Mouse (Mus musculus): ENCODE data around the gene Ears2. TPM values are rescaled to one million over a fixed set of nuclear protein-coding genes. Genes with fewer than 3 reads are reported as not detected.
"Not testable (repeated sequence)": the region's sequence is repeated elsewhere in the genome, so short reads cannot be mapped to it uniquely, and the experiment has no call there.

Ears2 gene
- polyA plus RNA-seq (2015; fragmentation: Nextera tagmentation; extraction: Ambion mirVana): 9.2 and 10.7 TPM in 2 replicates

- peaks cover 42% of the 10 kb centered on the region for H3K4me1 ChIP-seq
- no peaks in the 10 kb centered on the region for H3K9me3 ChIP-seq
- peak within 1 kb of the TSS; percentile 82 for H3K4me2 ChIP-seq
- peak within 1 kb of the TSS; percentile 97 for H3K4me3 ChIP-seq
- H3K27ac ChIP-seq: peak within 1 kb of the TSS; percentile 98
- peak; percentile 99 for ATAC-seq (replicated peaks)
- H3K27me3 ChIP-seq (replicated peaks): no peaks in the 10 kb centered on the region
- peak within 1 kb of the TSS; percentile 95 for H3K9ac ChIP-seq
- peaks cover 16% of the 10 kb centered on the region for H3K36me3 ChIP-seq (replicated peaks)
- WGBS: under 1% methylated on average over 60 of the region's 60 CpGs
Measured at GRCm38 (mm10) chr7:122066945-122067516, at the start of gene Ears2, which contains the start of gene Ubfd1. TSS of gene Ears2 (minus strand) at chr7:122067263. TSS of gene Ubfd1 (plus strand) at chr7:122067175.

- no peaks in the 10 kb centered on the region for H3K4me1 ChIP-seq
- H3K9ac ChIP-seq: no peak overlapping the region
- no peak overlapping the region for H3K4me2 ChIP-seq
- 0 out of 2 replicates have a peak, but pooled peaks cover 4% of the 10 kb centered on the region for H3K36me3 ChIP-seq (replicated peaks)
- H3K27me3 ChIP-seq (replicated peaks): no peaks in the 10 kb centered on the region
- 97% methylated on average over 6 of the region's 6 CpGs for WGBS
- no peak for ATAC-seq (replicated peaks)
- H3K9me3 ChIP-seq: no peaks in the 10 kb centered on the region
- H3K27ac ChIP-seq: no peak overlapping the region
- no peak overlapping the region for H3K4me3 ChIP-seq
Measured at GRCm38 (mm10) chr7:122108206-122108605, 41.1 kb upstream of the Ears2 start.

- Histone ChIP-seq H3K9me3 (no peaks in the 10 kb centered on the region), H3K27ac (peak within 1 kb of the TSS; percentile 81), H3K36me3 (replicated peaks) (peaks cover 5% of the 10 kb centered on the region; the same call in 1 of the 2 replicates), H3K27me3 (replicated peaks) (no peaks in the 10 kb centered on the region), H3K4me2 (peak within 1 kb of the TSS; percentile 79), H3K4me3 (peak within 1 kb of the TSS; percentile 71), H3K9ac (peak within 1 kb of the TSS; percentile 81), H3K4me1 (peaks cover 19% of the 10 kb centered on the region)
- 3% methylated on average over 43 of the region's 43 CpGs for WGBS
- ATAC-seq (replicated peaks): peak; percentile 99
Measured at GRCm38 (mm10) chr7:122101747-122102244, 34.7 kb upstream of the Ears2 start, which contains the start of gene Ndufab1. TSS of gene Ndufab1 (minus strand) at chr7:122101886.

DNA sequence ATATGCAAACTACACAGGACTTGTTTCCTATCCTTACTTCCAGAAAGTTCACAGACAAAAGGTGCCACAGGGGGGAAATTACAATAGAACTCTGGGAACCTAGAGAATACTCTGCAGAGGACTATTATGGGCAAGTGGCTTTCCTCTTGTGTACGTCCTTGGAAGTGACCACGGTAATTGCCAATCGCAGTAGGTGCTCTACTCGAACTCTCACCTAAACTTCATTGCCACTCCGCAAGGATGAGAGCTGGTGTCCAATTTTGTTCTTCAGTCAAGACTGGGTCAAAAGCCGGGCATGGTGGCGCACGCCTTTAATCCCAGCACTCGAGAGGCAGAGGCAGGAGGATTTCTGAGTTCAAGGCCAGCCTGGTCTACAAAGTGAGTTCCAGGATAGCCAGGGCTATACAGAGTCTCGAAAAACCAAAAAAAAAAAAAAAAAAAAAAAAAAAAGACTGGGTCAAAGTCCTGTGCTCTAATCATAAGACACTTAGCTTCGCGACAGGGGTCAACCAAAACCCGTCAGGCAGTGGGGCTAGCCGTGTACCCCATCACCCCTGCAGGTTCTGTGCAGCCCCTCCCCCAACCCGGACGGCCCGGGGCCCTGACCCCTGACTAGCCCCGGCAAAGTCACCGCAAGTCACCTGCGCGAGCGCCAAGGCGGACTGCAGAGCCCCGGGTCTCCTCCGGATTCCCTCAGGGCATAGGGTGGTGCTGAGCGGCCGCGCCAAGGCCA lies 34.1 kb upstream of the Ears2 start:
- peak overlapping the region; percentile 71 for H3K4me3 ChIP-seq
- peak overlapping the region; percentile 81 for H3K9ac ChIP-seq
- peak overlapping the region; percentile 81 for H3K27ac ChIP-seq
- not testable (repeated sequence) for H3K27me3 ChIP-seq (replicated peaks); H3K9me3 ChIP-seq; H3K36me3 ChIP-seq (replicated peaks)
- H3K4me1 ChIP-seq: peaks cover 19% of the 10 kb centered on the region
- peak overlapping the region; percentile 79 for H3K4me2 ChIP-seq
- peak; percentile 83 for ATAC-seq (replicated peaks)
- 7% methylated on average over 28 of the region's 28 CpGs for WGBS

DNA sequence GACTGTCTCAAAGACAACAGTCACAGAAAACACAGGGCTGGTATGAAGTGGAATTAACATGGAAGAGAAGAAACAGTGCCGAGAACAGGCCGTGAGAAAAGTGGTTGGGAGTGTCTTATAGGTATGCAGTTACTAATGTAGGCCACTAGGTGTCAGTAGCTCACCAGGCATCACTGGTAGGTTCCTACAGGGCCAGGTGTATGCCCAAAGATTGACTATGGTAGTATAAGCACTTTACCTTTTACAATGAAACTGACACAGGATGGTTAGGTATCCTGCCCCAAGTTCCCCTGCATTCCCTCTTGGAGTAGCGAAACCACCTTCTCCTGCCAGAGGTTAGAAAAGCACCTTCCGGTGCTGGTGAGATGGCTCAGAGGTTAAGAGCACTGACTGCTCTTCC lies 32.2 kb upstream of the Ears2 start:
- Histone ChIP-seq H3K9me3 (no peaks in the 10 kb centered on the region), H3K4me2 (no peak overlapping the region), H3K4me3 (no peak overlapping the region), H3K4me1 (peaks cover 19% of the 10 kb centered on the region), H3K27ac (no peak overlapping the region), H3K27me3 (replicated peaks) (no peaks in the 10 kb centered on the region), H3K36me3 (replicated peaks) (peaks cover 27% of the 10 kb centered on the region), H3K9ac (no peak overlapping the region)
- ATAC-seq (replicated peaks): no peak
- 60% methylated on average over 4 of the region's 4 CpGs for WGBS

DNA sequence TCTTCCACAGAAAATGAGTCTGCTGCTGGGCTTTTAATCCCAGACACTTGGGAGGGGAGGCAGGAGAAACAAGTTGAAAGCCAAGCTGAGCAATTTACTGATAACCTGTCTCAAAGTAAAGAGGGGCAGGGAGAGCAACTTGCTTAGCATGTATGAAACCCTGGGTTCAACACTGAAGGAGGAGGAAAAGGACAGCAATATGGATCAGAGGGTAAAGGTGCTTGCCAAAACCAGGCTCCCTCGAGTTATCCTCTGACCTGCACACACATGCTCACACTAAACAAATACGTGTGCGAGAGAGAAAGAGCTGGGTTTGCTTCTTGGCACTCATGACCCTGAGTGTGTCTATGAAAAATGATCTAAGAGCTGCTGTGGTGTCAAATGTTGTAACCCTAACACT lies 30.9 kb upstream of the Ears2 start:
- H3K9me3 ChIP-seq: no peaks in the 10 kb centered on the region
- no peak overlapping the region for H3K27ac ChIP-seq
- no peak overlapping the region for H3K9ac ChIP-seq
- H3K36me3 ChIP-seq (replicated peaks): peaks cover 31% of the 10 kb centered on the region
- no peaks in the 10 kb centered on the region for H3K27me3 ChIP-seq (replicated peaks)
- no peak overlapping the region for H3K4me3 ChIP-seq
- no peak overlapping the region for H3K4me2 ChIP-seq
- no peak for ATAC-seq (replicated peaks)
- H3K4me1 ChIP-seq: peaks cover 19% of the 10 kb centered on the region
- WGBS: 89% methylated on average over 3 of the region's 3 CpGs

DNA sequence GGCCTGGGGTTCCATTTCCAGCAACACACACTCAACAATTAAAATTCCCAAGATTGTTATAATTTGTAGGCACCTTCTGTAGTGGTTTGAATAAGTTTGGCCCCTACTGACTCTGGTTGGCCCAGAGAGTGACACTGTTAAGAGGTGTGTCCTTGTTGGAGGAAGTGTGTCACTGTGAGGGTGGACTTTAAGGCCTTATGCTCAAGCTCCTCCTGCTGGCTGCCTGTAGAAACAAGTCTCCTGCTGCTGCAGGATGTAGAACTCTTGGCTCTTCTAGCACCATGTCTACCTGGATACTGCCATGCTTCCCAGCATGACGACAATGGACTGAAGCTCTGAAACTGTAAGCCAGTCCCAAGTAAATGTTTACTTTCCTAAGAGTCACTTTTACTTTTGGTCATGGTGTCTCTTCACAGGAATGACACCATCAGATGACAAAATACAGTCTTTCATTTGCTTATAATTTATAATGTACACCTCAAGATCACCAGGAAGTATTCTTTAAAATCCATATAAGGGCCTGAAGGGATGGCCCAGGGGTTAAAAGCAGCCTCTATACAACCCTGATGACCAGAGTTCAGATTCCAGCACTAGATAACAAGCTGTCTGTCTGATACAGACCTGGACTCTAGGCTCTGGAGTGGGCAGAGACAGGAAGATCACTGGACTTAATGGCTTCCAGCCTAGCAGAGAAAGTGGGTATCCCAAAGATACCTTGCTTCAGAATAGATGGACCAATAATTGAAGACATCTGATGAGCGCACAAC lies 27.7 kb upstream of the Ears2 start:
- Histone ChIP-seq H3K36me3 (replicated peaks) (peaks cover 57% of the 10 kb centered on the region), H3K4me3 (no peak overlapping the region), H3K4me2 (no peak overlapping the region), H3K4me1 (peaks cover 1% of the 10 kb centered on the region), H3K27me3 (replicated peaks) (no peaks in the 10 kb centered on the region), H3K27ac (no peak overlapping the region), H3K9me3 (no peaks in the 10 kb centered on the region), H3K9ac (no peak overlapping the region)
- ATAC-seq (replicated peaks): no peak
- 91% methylated on average over 2 of the region's 2 CpGs for WGBS

- H3K9me3 ChIP-seq: no peaks in the 10 kb centered on the region
- H3K4me3 ChIP-seq: no peak overlapping the region
- H3K4me1 ChIP-seq: no peaks in the 10 kb centered on the region
- H3K4me2 ChIP-seq: no peak overlapping the region
- H3K36me3 ChIP-seq (replicated peaks): peaks cover 53% of the 10 kb centered on the region
- H3K9ac ChIP-seq: no peak overlapping the region
- no peaks in the 10 kb centered on the region for H3K27me3 ChIP-seq (replicated peaks)
- H3K27ac ChIP-seq: no peak overlapping the region
- WGBS: 94% methylated on average over 11 of the region's 11 CpGs
- ATAC-seq (replicated peaks): no peak
Measured at GRCm38 (mm10) chr7:122087195-122087982, 20.3 kb upstream of the Ears2 start.

DNA sequence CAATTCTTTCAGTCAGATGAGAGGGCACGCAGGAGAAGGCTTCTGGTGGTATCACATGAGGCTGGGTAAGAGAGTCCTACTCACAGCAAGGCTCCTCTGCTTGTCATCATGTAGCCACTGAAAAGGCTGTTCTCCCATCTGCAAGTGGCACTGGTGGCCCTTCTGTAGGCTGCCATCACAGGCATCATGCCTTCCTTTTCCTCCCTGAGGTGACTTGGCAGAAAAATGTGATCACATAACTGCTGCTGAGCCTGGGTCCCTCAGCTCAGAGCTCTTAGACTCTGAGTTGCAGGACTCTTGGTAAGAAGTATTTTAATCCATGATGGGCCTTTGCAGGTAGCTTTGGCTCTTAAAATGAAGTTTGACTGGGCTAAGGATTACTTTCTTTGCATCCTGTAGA lies 14.0 kb upstream of the Ears2 start:
- no peaks in the 10 kb centered on the region for H3K4me1 ChIP-seq
- H3K9ac ChIP-seq: no peak overlapping the region
- no peaks in the 10 kb centered on the region for H3K9me3 ChIP-seq
- no peak overlapping the region for H3K4me2 ChIP-seq
- ATAC-seq (replicated peaks): no peak
- H3K27ac ChIP-seq: no peak overlapping the region
- WGBS: 95% methylated on average over 1 of the region's 1 CpGs
- no peaks in the 10 kb centered on the region for H3K27me3 ChIP-seq (replicated peaks)
- no peak overlapping the region for H3K4me3 ChIP-seq
- H3K36me3 ChIP-seq (replicated peaks): peaks cover 49% of the 10 kb centered on the region

GRCm38 (mm10) chr7:122079798-122080554 lies 12.9 kb upstream of the Ears2 start:
- WGBS: 96% methylated on average over 8 of the region's 8 CpGs
- Histone ChIP-seq H3K36me3 (replicated peaks) (peaks cover 60% of the 10 kb centered on the region), H3K4me1 (no peaks in the 10 kb centered on the region), H3K4me3 (no peak overlapping the region), H3K9me3 (no peaks in the 10 kb centered on the region), H3K27me3 (replicated peaks) (no peaks in the 10 kb centered on the region), H3K4me2 (no peak overlapping the region), H3K27ac (no peak overlapping the region), H3K9ac (no peak overlapping the region)
- ATAC-seq (replicated peaks): no peak

DNA sequence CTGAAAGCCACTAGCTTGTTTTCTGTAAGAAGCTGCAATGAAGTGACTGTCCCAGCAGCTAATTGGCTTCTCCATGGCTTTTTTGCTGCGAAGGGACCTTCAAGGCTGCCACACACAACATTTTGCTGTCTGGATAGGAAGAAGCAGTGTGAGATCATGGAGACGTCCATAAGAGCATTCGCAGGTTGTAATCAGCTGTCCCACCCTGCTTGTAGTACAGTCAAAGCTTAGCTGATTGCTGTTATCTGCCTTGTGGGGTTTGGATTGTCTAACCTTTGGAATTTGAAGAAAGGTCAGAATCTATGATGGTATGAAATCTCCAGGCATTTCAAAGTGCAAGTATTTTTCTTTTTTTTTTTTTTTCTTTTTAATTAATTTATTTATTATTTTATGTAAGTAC lies 7.3 kb upstream of the Ears2 start:
- H3K4me1 ChIP-seq: peaks cover 13% of the 10 kb centered on the region
- no peak overlapping the region for H3K27ac ChIP-seq
- WGBS: 85% methylated on average over 3 of the region's 3 CpGs
- no peaks in the 10 kb centered on the region for H3K27me3 ChIP-seq (replicated peaks)
- H3K36me3 ChIP-seq (replicated peaks): peaks cover 75% of the 10 kb centered on the region
- no peaks in the 10 kb centered on the region for H3K9me3 ChIP-seq
- H3K4me3 ChIP-seq: no peak overlapping the region
- H3K9ac ChIP-seq: no peak overlapping the region
- no peak overlapping the region for H3K4me2 ChIP-seq
- no peak for ATAC-seq (replicated peaks)

All from midbrain, embryonic 15.5 days (tissue).